Mouse (Mus musculus): ENCODE measurements around the gene Cmss1. TPM values are rescaled to one million over a fixed set of nuclear protein-coding genes. Genes with fewer than 3 reads are reported as not detected.

The Cmss1 gene
- polyA plus RNA-seq, 1 experiment from 2014 or later, result 51.4 TPM

DNA sequence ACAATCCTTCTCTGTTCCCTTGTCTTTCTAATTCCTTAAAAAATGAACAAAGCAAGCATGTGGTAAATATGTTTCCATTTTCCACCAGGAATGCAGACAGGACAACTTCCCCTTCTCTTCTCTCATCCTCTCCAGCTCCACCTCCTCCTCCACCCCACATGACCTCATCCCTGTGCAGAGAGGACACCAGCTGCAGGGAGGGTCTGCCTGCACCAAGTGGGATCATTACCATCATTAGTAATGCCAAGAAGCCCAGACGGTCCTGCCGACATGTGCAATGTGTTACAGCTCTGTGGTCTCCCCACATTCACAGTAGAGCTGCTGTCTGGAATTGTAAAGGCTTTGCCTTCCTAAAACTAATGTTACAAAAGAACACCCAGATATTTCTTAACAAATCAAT lies 190.6 kb downstream of the Cmss1 start:
- 39% methylated on average over 2 of the region's 2 CpGs for WGBS
- H3K36me3 ChIP-seq (ENCODE audit: insufficient read depth, low read length), result no peaks in the 10 kb centered on the region
- H3K9me3 ChIP-seq (ENCODE audit: low read length), result no peaks in the 10 kb centered on the region
- no peak for ATAC-seq (ENCODE audit: low FRiP score, low TSS enrichment)
- no peak overlapping the region for H3K4me3 ChIP-seq (ENCODE audit: low read length)
- no peak overlapping the region for H3K4me2 ChIP-seq (replicated peaks; ENCODE audit: low read depth, low read length)
- no peak overlapping the region for H3K27ac ChIP-seq (ENCODE audit: low read length)
- H3K9ac ChIP-seq (replicated peaks; ENCODE audit: low read length), result no peak overlapping the region
- peaks cover 12% of the 10 kb centered on the region for H3K4me1 ChIP-seq (ENCODE audit: insufficient read depth, low read length)
- H3K27me3 ChIP-seq (ENCODE audit: insufficient read depth, low read length), result no peaks in the 10 kb centered on the region

DNA sequence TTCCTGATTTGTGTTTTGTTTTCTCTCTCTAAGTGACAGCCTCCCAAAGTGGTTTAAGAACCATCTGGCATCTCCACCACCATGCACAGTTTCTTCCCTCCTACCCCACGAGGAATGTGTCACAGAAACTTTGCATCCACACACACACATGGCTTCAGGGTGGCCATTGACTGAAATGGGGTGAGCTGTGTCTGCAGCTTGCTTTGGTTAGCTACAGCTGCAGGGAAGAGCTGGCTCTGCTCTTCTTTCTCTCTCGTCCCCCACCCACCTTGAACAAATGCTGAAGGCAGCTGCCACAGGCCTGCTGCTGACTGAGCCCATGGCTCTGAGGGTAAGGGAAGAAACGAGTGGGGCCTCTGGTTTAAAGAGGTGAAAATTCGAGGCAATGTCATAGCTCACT lies 193.9 kb downstream of the Cmss1 start:
- Histone ChIP-seq H3K36me3 (ENCODE audit: insufficient read depth, low read length) (no peaks in the 10 kb centered on the region), H3K9me3 (ENCODE audit: low read length) (no peaks in the 10 kb centered on the region), H3K4me2 (replicated peaks; ENCODE audit: low read depth, low read length) (no peak overlapping the region), H3K27me3 (ENCODE audit: insufficient read depth, low read length) (no peaks in the 10 kb centered on the region), H3K27ac (ENCODE audit: low read length) (no peak overlapping the region), H3K9ac (replicated peaks; ENCODE audit: low read length) (no peak overlapping the region), H3K4me3 (ENCODE audit: low read length) (no peak overlapping the region), H3K4me1 (ENCODE audit: insufficient read depth, low read length) (no peaks in the 10 kb centered on the region)
- no peak for ATAC-seq (ENCODE audit: low FRiP score, low TSS enrichment)
- 44% methylated on average over 4 of the region's 4 CpGs for WGBS

DNA sequence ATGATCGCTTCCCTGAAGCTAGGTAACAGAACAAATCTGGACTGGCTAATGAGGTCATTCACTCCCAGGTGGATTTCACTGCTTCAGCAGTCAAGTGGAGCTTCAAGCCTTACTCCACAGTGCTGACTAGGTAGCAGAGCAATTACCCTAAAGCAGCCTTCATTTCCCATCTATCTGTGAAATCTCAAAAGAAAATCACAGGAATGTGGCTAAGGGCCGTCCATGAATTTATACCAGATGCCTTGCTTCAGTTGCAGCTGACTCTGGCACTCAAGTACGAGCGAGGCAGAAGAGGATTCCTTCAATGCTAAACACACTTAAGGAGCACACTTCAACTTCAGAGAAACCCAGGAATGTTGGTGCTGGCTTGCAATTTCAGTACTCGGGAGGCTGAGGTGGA lies 202.8 kb downstream of the Cmss1 start:
- H3K36me3 ChIP-seq (ENCODE audit: insufficient read depth, low read length), result no peaks in the 10 kb centered on the region
- no peak overlapping the region for H3K4me3 ChIP-seq (ENCODE audit: low read length)
- H3K9me3 ChIP-seq (ENCODE audit: low read length), result no peaks in the 10 kb centered on the region
- 59% methylated on average over 5 of the region's 5 CpGs for WGBS
- H3K27ac ChIP-seq (ENCODE audit: low read length), result peak overlapping the region; percentile 51; the same call in 1 of the 2 replicates
- H3K9ac ChIP-seq (replicated peaks; ENCODE audit: low read length), result no peak overlapping the region
- no peaks in the 10 kb centered on the region for H3K27me3 ChIP-seq (ENCODE audit: insufficient read depth, low read length)
- H3K4me2 ChIP-seq (replicated peaks; ENCODE audit: low read depth, low read length), result no peak overlapping the region
- H3K4me1 ChIP-seq (ENCODE audit: insufficient read depth, low read length), result peaks cover 23% of the 10 kb centered on the region
- ATAC-seq (ENCODE audit: low FRiP score, low TSS enrichment), result peak; percentile 72

DNA sequence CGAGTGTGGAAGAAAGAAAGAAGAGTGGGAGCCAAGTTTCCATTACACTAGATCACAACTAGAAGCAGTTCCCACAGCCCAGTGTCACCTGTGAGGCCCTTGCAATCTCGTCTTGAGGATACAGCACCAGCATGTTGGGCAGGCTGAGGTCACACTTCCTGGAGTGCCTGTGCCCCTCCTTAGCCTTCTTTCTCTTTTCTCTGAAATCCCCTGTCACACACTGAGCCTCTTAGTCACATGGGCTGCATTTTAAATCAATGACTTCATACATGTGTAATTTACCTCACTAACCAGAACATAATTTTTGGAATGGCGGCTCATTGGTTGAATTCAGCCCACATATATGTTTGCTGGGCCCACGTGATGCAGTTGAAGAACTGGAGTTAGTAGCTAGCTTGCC lies 203.8 kb downstream of the Cmss1 start:
- 81% methylated on average over 4 of the region's 4 CpGs for WGBS
- no peak overlapping the region for H3K4me2 ChIP-seq (replicated peaks; ENCODE audit: low read depth, low read length)
- no peaks in the 10 kb centered on the region for H3K9me3 ChIP-seq (ENCODE audit: low read length)
- no peak for ATAC-seq (ENCODE audit: low FRiP score, low TSS enrichment)
- peaks cover 23% of the 10 kb centered on the region for H3K4me1 ChIP-seq (ENCODE audit: insufficient read depth, low read length)
- H3K27ac ChIP-seq (ENCODE audit: low read length), result no peak overlapping the region
- no peaks in the 10 kb centered on the region for H3K27me3 ChIP-seq (ENCODE audit: insufficient read depth, low read length)
- H3K9ac ChIP-seq (replicated peaks; ENCODE audit: low read length), result no peak overlapping the region
- H3K36me3 ChIP-seq (ENCODE audit: insufficient read depth, low read length), result no peaks in the 10 kb centered on the region
- no peak overlapping the region for H3K4me3 ChIP-seq (ENCODE audit: low read length)

DNA sequence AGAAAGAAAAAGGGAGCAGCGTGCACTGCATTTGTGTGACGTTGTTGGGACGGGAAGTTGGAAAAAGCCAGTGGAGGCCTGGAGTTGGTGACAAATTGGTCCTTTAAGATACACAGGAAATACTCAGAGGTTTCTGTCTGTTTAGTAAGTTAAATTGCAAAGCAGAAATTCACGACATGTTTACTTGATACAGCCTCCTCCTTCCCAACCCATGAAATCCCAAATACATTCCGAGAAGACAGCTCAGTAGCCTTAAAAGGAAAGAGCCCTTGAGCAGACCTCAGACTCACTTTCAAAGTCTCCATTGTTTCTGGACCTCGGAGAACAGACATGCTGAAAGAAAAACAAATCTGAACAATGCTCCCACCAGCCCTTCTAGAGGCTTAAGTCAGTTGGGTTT lies 205.0 kb downstream of the Cmss1 start:
- Histone ChIP-seq H3K27me3 (ENCODE audit: insufficient read depth, low read length) (no peaks in the 10 kb centered on the region), H3K4me2 (replicated peaks; ENCODE audit: low read depth, low read length) (no peak overlapping the region), H3K9me3 (ENCODE audit: low read length) (no peaks in the 10 kb centered on the region), H3K27ac (ENCODE audit: low read length) (peak overlapping the region; percentile 41), H3K36me3 (ENCODE audit: insufficient read depth, low read length) (no peaks in the 10 kb centered on the region), H3K9ac (replicated peaks; ENCODE audit: low read length) (no peak overlapping the region), H3K4me3 (ENCODE audit: low read length) (no peak overlapping the region), H3K4me1 (ENCODE audit: insufficient read depth, low read length) (peaks cover 26% of the 10 kb centered on the region)
- WGBS, result 45% methylated on average over 6 of the region's 6 CpGs
- ATAC-seq (ENCODE audit: low FRiP score, low TSS enrichment), result no peak

DNA sequence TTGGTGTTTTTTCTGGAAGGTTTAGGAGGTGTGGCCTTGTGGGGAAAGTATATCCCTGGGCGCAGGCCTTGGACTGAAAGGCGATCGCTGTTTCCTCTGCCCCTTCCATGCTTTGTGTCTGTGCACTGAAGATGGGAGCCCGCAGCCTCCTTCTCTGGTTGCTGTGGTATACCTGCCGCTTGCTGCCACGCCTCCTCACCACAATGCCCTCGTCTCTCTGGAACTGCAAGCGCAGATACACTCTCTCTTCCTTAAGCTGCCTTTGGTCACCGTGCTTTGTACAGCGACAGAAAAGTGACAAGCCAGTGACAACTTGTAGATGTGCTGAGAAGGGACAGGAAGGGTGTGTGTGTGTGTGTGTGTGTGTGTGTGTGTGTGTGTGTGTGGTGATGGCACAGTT lies 207.1 kb downstream of the Cmss1 start:
- Histone ChIP-seq H3K27me3 (ENCODE audit: insufficient read depth, low read length) (no peaks in the 10 kb centered on the region), H3K4me2 (replicated peaks; ENCODE audit: low read depth, low read length) (no peak overlapping the region), H3K36me3 (ENCODE audit: insufficient read depth, low read length) (no peaks in the 10 kb centered on the region), H3K4me1 (ENCODE audit: insufficient read depth, low read length) (peaks cover 31% of the 10 kb centered on the region), H3K9me3 (ENCODE audit: low read length) (no peaks in the 10 kb centered on the region), H3K27ac (ENCODE audit: low read length) (no peak overlapping the region), H3K9ac (replicated peaks; ENCODE audit: low read length) (no peak overlapping the region), H3K4me3 (ENCODE audit: low read length) (no peak overlapping the region)
- no peak for ATAC-seq (ENCODE audit: low FRiP score, low TSS enrichment)
- 76% methylated on average over 10 of the region's 10 CpGs for WGBS

DNA sequence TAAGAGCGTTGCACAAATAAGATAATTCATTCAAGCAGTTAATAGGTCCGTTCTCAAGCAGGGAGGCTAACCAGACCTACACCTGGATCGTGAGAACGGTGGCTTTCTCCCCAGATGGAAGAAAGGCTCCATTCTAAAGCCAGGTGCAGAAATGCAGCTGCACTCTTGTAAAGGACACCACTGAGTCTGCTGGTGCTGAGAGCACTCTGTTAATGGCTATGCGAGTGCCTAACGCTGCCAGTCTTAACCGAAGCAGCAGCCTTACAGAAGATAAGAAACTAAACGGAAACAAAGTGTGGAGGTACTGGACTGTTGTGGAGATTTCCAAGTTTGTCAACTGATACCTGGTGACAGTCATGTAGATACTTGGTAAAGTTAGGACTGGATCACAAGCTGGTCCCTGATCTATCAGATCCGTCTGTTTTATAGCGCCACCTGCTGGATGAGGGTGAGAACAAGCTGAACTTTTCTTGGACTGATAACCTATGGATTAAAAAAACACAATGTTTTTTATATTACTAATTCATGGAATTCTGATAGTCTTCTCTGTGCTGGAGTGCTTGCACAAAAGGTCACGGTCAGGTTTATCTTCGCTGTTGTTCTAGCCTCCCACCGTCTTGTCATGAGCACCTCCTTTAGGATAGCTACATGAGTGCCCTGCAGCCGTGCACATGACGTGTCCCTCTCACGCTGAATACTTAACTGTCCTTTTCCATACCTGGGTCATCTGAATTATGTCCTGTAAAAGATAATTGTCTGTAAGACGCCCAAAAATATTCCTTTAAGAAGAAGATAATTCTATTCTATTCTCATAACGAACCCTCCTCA lies 208.1 kb downstream of the Cmss1 start:
- H3K4me1 ChIP-seq (ENCODE audit: insufficient read depth, low read length), result peaks cover 29% of the 10 kb centered on the region
- 54% methylated on average over 18 of the region's 18 CpGs for WGBS
- no peak overlapping the region for H3K4me3 ChIP-seq (ENCODE audit: low read length)
- H3K27ac ChIP-seq (ENCODE audit: low read length), result peak overlapping the region; percentile 36; the same call in 1 of the 2 replicates
- H3K9ac ChIP-seq (replicated peaks; ENCODE audit: low read length), result no peak overlapping the region
- no peaks in the 10 kb centered on the region for H3K27me3 ChIP-seq (ENCODE audit: insufficient read depth, low read length)
- peak; percentile 33; the same call in 1 of the 2 replicates for ATAC-seq (ENCODE audit: low FRiP score, low TSS enrichment)
- no peaks in the 10 kb centered on the region for H3K9me3 ChIP-seq (ENCODE audit: low read length)
- no peak overlapping the region for H3K4me2 ChIP-seq (replicated peaks; ENCODE audit: low read depth, low read length)
- H3K36me3 ChIP-seq (ENCODE audit: insufficient read depth, low read length), result no peaks in the 10 kb centered on the region

DNA sequence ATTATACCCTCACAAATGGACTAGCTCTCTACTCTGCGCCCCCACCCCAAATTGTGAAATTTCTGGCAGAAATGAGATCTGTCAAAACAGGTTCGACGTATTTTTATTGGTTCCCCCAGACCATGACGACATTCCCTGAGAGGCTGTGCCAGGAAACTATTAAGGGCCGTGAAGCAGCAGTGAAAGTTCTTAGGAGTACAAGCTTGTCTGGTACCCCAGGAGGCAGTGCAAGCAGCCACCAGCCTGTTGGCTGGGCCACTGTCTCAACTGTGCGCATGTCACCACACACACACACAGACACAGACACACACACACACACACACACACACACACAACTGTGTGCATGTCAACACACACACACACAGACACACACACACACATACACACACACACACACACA lies 208.8 kb downstream of the Cmss1 start:
- Histone ChIP-seq H3K4me1 (ENCODE audit: insufficient read depth, low read length) (peaks cover 23% of the 10 kb centered on the region), H3K36me3 (ENCODE audit: insufficient read depth, low read length) (no peaks in the 10 kb centered on the region), H3K27me3 (ENCODE audit: insufficient read depth, low read length) (no peaks in the 10 kb centered on the region), H3K9me3 (ENCODE audit: low read length) (no peaks in the 10 kb centered on the region), H3K4me3 (ENCODE audit: low read length) (no peak overlapping the region), H3K27ac (ENCODE audit: low read length) (peak overlapping the region; percentile 40; the same call in 1 of the 2 replicates), H3K9ac (replicated peaks; ENCODE audit: low read length) (no peak overlapping the region), H3K4me2 (replicated peaks; ENCODE audit: low read depth, low read length) (0 out of 2 replicates have a peak overlapping the region, but pooled peaks have one; percentile 12)
- WGBS, result 67% methylated on average over 6 of the region's 6 CpGs
- peak; percentile 33; the same call in 1 of the 2 replicates for ATAC-seq (ENCODE audit: low FRiP score, low TSS enrichment)

DNA sequence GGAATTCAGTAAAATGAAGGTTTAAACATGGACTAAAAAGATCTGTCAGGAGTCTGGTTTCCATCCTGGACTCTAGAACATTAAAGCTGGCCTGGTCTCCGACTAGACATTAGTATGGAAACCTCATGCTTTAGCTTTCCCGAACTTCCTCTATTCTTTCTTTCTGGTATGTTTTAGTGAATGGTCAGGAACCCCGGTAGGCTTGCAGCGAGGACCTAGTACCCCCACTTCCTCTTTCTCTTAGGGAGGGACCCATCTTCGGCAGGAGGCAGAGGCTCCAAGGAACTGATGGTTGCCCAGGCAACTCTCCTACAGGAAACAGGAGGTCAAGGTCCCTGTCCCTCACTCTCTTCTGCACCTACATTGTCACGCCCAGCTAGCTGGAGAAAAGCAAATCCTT lies 210.4 kb downstream of the Cmss1 start:
- H3K4me1 ChIP-seq (ENCODE audit: insufficient read depth, low read length), result peaks cover 13% of the 10 kb centered on the region; the same call in 1 of the 2 replicates
- ATAC-seq (ENCODE audit: low FRiP score, low TSS enrichment), result no peak
- no peak overlapping the region for H3K9ac ChIP-seq (replicated peaks; ENCODE audit: low read length)
- H3K4me2 ChIP-seq (replicated peaks; ENCODE audit: low read depth, low read length), result no peak overlapping the region
- no peak overlapping the region for H3K27ac ChIP-seq (ENCODE audit: low read length)
- no peaks in the 10 kb centered on the region for H3K27me3 ChIP-seq (ENCODE audit: insufficient read depth, low read length)
- 57% methylated on average over 6 of the region's 6 CpGs for WGBS
- H3K9me3 ChIP-seq (ENCODE audit: low read length), result no peaks in the 10 kb centered on the region
- H3K36me3 ChIP-seq (ENCODE audit: insufficient read depth, low read length), result no peaks in the 10 kb centered on the region
- no peak overlapping the region for H3K4me3 ChIP-seq (ENCODE audit: low read length)

DNA sequence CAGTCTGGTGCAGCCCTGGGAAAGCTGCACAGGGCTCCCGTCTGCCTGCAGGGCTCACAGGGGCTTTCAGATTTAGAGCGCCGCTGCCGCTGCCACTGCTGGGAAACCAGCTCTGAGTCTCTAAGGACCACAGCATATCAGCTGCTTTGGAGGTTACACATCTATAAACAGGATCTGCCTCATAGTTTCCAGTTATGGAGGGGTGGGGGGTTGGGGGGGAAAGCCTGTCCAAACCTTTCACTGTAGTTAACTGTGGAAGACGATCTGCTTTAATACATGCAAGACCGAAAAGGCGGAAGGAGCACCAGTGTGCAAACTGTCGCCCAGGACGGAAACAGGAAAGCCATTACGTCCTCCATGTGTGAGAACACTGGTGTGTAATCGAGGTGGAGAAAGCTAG lies 213.5 kb downstream of the Cmss1 start:
- Histone ChIP-seq H3K9ac (replicated peaks; ENCODE audit: low read length) (peak overlapping the region; percentile 32), H3K9me3 (ENCODE audit: low read length) (no peaks in the 10 kb centered on the region), H3K27me3 (ENCODE audit: insufficient read depth, low read length) (no peaks in the 10 kb centered on the region), H3K4me2 (replicated peaks; ENCODE audit: low read depth, low read length) (peak overlapping the region; percentile 34), H3K4me1 (ENCODE audit: insufficient read depth, low read length) (peaks cover 8% of the 10 kb centered on the region; the same call in 1 of the 2 replicates), H3K27ac (ENCODE audit: low read length) (peak overlapping the region; percentile 89), H3K4me3 (ENCODE audit: low read length) (peak overlapping the region; percentile 2; the same call in 1 of the 2 replicates), H3K36me3 (ENCODE audit: insufficient read depth, low read length) (no peaks in the 10 kb centered on the region)
- WGBS, result 35% methylated on average over 11 of the region's 11 CpGs
- no peak for ATAC-seq (ENCODE audit: low FRiP score, low TSS enrichment)
